Mouse (Mus musculus) ES-E14 (cell line): ENCODE measurements around the gene Slc22a20.

Source experiments
- MAFK ChIP-seq: IDR thresholded peaks from 2 replicates; pipeline ENCODE4 v1.6.1; 2014; ENCODE audit warnings: mild to moderate bottlenecking, low read depth, low read length, inconsistent platforms; ENCODE audit not compliant: insufficient read depth
- ZC3H11A ChIP-seq: IDR thresholded peaks from 2 replicates; pipeline ENCODE4 v1.6.1; 2012; ENCODE audit warnings: low read depth, mild to moderate bottlenecking, inconsistent platforms, low read length, borderline replicate concordance

DNA sequence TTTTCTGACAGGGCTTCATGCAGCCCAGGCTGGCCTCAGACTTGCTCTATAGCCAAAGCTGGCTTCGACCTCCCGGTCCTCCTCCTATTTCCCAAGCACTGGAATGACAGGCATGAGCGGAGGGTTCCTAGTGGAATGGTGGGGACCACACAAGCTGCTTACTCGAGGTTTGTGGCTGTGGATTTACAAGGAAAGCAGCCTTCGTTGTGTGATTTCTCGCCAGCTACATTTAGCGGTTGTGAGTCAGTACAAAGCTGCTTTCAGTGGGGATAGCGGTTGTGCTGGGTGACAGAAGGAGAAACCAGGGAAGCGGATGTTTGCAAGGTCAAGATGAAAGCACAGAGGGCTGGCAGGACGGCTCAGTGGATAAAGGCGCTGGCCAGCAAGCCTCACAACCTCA is 19.6 kb upstream of the Slc22a20 start:
- TF ChIP-seq ZC3H11A (no peak), MAFK (no peak)
